Mouse (Mus musculus): Measurements from ENCODE around the gene Actbl2. TPM values are rescaled to one million over a fixed set of nuclear protein-coding genes. Genes with fewer than 3 reads are reported as not detected.

Gene Actbl2
- total and polyA plus RNA-seq, 2 experiments from 2014 or later: not detected

GRCm38 (mm10) chr13:111235719-111236166, 19.1 kb upstream of the Actbl2 start:
- H3K27ac ChIP-seq (ENCODE audit: low read depth, low read length): peak overlapping the region; percentile 41; the same call in 1 of the 2 replicates
- H3K4me2 ChIP-seq (ENCODE audit: low read depth): no peak overlapping the region
- DNase-seq: peak; percentile 54
- H3K4me3 ChIP-seq (ENCODE audit: low read depth, low read length): no peak overlapping the region
- H3K9ac ChIP-seq: no peak overlapping the region
- 29% methylated on average over 6 of the region's 6 CpGs for WGBS
- ATAC-seq: peak; percentile 74
- H3K36me3 ChIP-seq (ENCODE audit: insufficient read depth): no peaks in the 10 kb centered on the region
- no peaks in the 10 kb centered on the region for H3K9me3 ChIP-seq (ENCODE audit: low read length)
- 0 out of 2 replicates have a peak, but pooled peaks cover 4% of the 10 kb centered on the region for H3K4me1 ChIP-seq (ENCODE audit: insufficient read depth)
- no peak for TF ChIP-seq CTCF (IDR thresholded peaks at IDR 0.05; ENCODE audit: low read depth)
- no peaks in the 10 kb centered on the region for H3K27me3 ChIP-seq (ENCODE audit: insufficient read depth, low read length)

GRCm38 (mm10) chr13:111236461-111236864, 18.4 kb upstream of the Actbl2 start:
- Histone ChIP-seq H3K36me3 (ENCODE audit: insufficient read depth) (no peaks in the 10 kb centered on the region), H3K4me2 (ENCODE audit: low read depth) (no peak overlapping the region), H3K4me3 (ENCODE audit: low read depth, low read length) (no peak overlapping the region), H3K9me3 (ENCODE audit: low read length) (no peaks in the 10 kb centered on the region), H3K27ac (ENCODE audit: low read depth, low read length) (no peak overlapping the region), H3K9ac (no peak overlapping the region), H3K4me1 (ENCODE audit: insufficient read depth) (0 out of 2 replicates have a peak, but pooled peaks cover 4% of the 10 kb centered on the region), H3K27me3 (ENCODE audit: insufficient read depth, low read length) (no peaks in the 10 kb centered on the region)
- 91% methylated on average over 9 of the region's 9 CpGs for WGBS
- DNase-seq: no peak
- no peak for ATAC-seq
- no peak for TF ChIP-seq CTCF (IDR thresholded peaks at IDR 0.05; ENCODE audit: low read depth)

DNA sequence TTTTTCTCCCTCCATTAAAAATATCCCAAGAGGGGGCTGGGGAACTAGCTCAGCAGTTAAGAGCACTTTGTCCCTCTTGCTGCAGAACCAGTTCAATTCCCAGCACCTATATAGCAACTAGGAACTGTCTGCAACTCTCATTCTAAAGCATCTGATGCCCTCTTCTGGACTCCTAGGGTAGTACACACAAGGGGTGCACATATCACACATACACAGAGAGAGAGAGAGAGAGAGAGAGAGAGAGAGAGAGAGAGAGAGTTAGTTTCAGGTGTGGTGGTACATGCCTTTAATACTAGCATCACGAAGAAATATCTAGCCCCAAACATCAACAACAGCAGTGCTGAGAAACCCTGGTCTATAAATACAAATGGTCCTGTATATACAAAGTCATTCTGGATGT, 17.5 kb upstream of the Actbl2 start:
- Histone ChIP-seq H3K36me3 (ENCODE audit: insufficient read depth) (no peaks in the 10 kb centered on the region), H3K4me2 (ENCODE audit: low read depth) (no peak overlapping the region), H3K9ac (no peak overlapping the region), H3K9me3 (ENCODE audit: low read length) (no peaks in the 10 kb centered on the region), H3K27ac (ENCODE audit: low read depth, low read length) (no peak overlapping the region), H3K4me3 (ENCODE audit: low read depth, low read length) (no peak overlapping the region), H3K27me3 (ENCODE audit: insufficient read depth, low read length) (no peaks in the 10 kb centered on the region), H3K4me1 (ENCODE audit: insufficient read depth) (0 out of 2 replicates have a peak, but pooled peaks cover 4% of the 10 kb centered on the region)
- WGBS: 79% methylated on average over 1 of the region's 1 CpGs
- peak; percentile 39 for TF ChIP-seq CTCF (IDR thresholded peaks at IDR 0.05; ENCODE audit: low read depth)
- ATAC-seq: no peak
- DNase-seq: no peak

- Histone ChIP-seq H3K4me3 (ENCODE audit: low read depth, low read length) (no peak overlapping the region), H3K9ac (no peak overlapping the region), H3K36me3 (ENCODE audit: insufficient read depth) (no peaks in the 10 kb centered on the region), H3K27ac (ENCODE audit: low read depth, low read length) (no peak overlapping the region), H3K4me2 (ENCODE audit: low read depth) (no peak overlapping the region), H3K9me3 (ENCODE audit: low read length) (no peaks in the 10 kb centered on the region), H3K4me1 (ENCODE audit: insufficient read depth) (0 out of 2 replicates have a peak, but pooled peaks cover 4% of the 10 kb centered on the region), H3K27me3 (ENCODE audit: insufficient read depth, low read length) (no peaks in the 10 kb centered on the region)
- TF ChIP-seq CTCF (IDR thresholded peaks at IDR 0.05; ENCODE audit: low read depth): peak; percentile 93
- 37% methylated on average over 3 of the region's 3 CpGs for WGBS
- DNase-seq (peak; percentile 82), ATAC-seq (peak; percentile 78)
These were observed 16.8 kb upstream of the Actbl2 start for GRCm38 (mm10) chr13:111237865-111238465.

- TF ChIP-seq CTCF (IDR thresholded peaks at IDR 0.05; ENCODE audit: low read depth): no peak
- no peak overlapping the region for H3K4me2 ChIP-seq (ENCODE audit: low read depth)
- WGBS: 74% methylated on average over 5 of the region's 5 CpGs
- H3K4me1 ChIP-seq (ENCODE audit: insufficient read depth): no peaks in the 10 kb centered on the region
- no peaks in the 10 kb centered on the region for H3K9me3 ChIP-seq (ENCODE audit: low read length)
- no peak for ATAC-seq
- no peak for DNase-seq
- H3K27me3 ChIP-seq (ENCODE audit: insufficient read depth, low read length): no peaks in the 10 kb centered on the region
- no peak overlapping the region for H3K27ac ChIP-seq (ENCODE audit: low read depth, low read length)
- H3K4me3 ChIP-seq (ENCODE audit: low read depth, low read length): no peak overlapping the region
- H3K36me3 ChIP-seq (ENCODE audit: insufficient read depth): no peaks in the 10 kb centered on the region
- H3K9ac ChIP-seq: no peak overlapping the region
These were observed 3.7 kb upstream of the Actbl2 start for GRCm38 (mm10) chr13:111251106-111251505.

GRCm38 (mm10) chr13:111251795-111252194, 3.0 kb upstream of the Actbl2 start:
- no peak for DNase-seq
- ATAC-seq: no peak
- WGBS: 53% methylated on average over 5 of the region's 5 CpGs
- no peak for TF ChIP-seq CTCF (IDR thresholded peaks at IDR 0.05; ENCODE audit: low read depth)
- H3K4me2 ChIP-seq (ENCODE audit: low read depth): no peak overlapping the region
- no peak overlapping the region for H3K9ac ChIP-seq
- H3K27me3 ChIP-seq (ENCODE audit: insufficient read depth, low read length): no peaks in the 10 kb centered on the region
- no peak overlapping the region for H3K4me3 ChIP-seq (ENCODE audit: low read depth, low read length)
- no peaks in the 10 kb centered on the region for H3K36me3 ChIP-seq (ENCODE audit: insufficient read depth)
- no peaks in the 10 kb centered on the region for H3K9me3 ChIP-seq (ENCODE audit: low read length)
- no peaks in the 10 kb centered on the region for H3K4me1 ChIP-seq (ENCODE audit: insufficient read depth)
- H3K27ac ChIP-seq (ENCODE audit: low read depth, low read length): no peak overlapping the region

- no peak for ATAC-seq
- WGBS: 72% methylated on average over 4 of the region's 4 CpGs
- H3K36me3 ChIP-seq (ENCODE audit: insufficient read depth): no peaks in the 10 kb centered on the region
- no peaks in the 10 kb centered on the region for H3K4me1 ChIP-seq (ENCODE audit: insufficient read depth)
- DNase-seq: no peak
- no peak overlapping the region for H3K27ac ChIP-seq (ENCODE audit: low read depth, low read length)
- H3K27me3 ChIP-seq (ENCODE audit: insufficient read depth, low read length): no peaks in the 10 kb centered on the region
- H3K4me2 ChIP-seq (ENCODE audit: low read depth): no peak overlapping the region
- no peak overlapping the region for H3K9ac ChIP-seq
- no peak for TF ChIP-seq CTCF (IDR thresholded peaks at IDR 0.05; ENCODE audit: low read depth)
- H3K9me3 ChIP-seq (ENCODE audit: low read length): no peaks in the 10 kb centered on the region
- H3K4me3 ChIP-seq (ENCODE audit: low read depth, low read length): no peak overlapping the region
These were observed 3.2 kb downstream of the Actbl2 start for GRCm38 (mm10) chr13:111258016-111258415.

All from forebrain, postnatal 0 days (tissue).